17 mouse cellular contexts compared by ENCODE assay signal in genomic region chr10:97547740-97548139, GRCm38 (mm10). TPM values are rescaled to one million over a fixed set of nuclear protein-coding genes. Genes with fewer than 3 reads are reported as not detected.
"Had no signal": no experiment of that assay in that cellular context is flagged by ENCODE, and none has a peak within 500 bp of the region (broad histone marks: within the 10 kb centered on the region; RNA-seq: fewer than 3 reads in every experiment).

No protein-coding gene starts in this region.

- H3K4me3 ChIP-seq: limb, embryonic 13.5 days; midbrain, embryonic 12.5 days; stomach, embryonic 15.5 days had no signal

- H3K27me3 ChIP-seq: limb, embryonic 13.5 days; midbrain, embryonic 12.5 days; stomach, embryonic 15.5 days had no signal

- H3K36me3 ChIP-seq: limb, embryonic 13.5 days; midbrain, embryonic 12.5 days; stomach, embryonic 15.5 days had no signal

- H3K4me2 ChIP-seq: limb, embryonic 13.5 days; midbrain, embryonic 12.5 days; stomach, embryonic 15.5 days had no signal

- DNase-seq: kidney, adult 11 months; kidney, adult 9 months; left cerebral cortex, postnatal 4 days; lung, adult 2 months; right cerebral cortex, postnatal 14 days; thymus, adult 2 months; thymus, postnatal 36 days had no signal

- ATAC-seq: midbrain, embryonic 16.5 days had no signal

- H3K27ac ChIP-seq: limb, embryonic 13.5 days; liver, embryonic 14.5 days; midbrain, embryonic 12.5 days; stomach, embryonic 15.5 days had no signal

- H3K9ac ChIP-seq: limb, embryonic 13.5 days; liver, embryonic 14.5 days; midbrain, embryonic 12.5 days; stomach, embryonic 15.5 days had no signal

- H3K9me3 ChIP-seq: limb, embryonic 13.5 days; midbrain, embryonic 12.5 days; stomach, embryonic 15.5 days had no signal

- H3K4me1 ChIP-seq: limb, embryonic 13.5 days; midbrain, embryonic 12.5 days; stomach, embryonic 15.5 days had no signal

RNA-seq across cellular contexts. Expression of gene Kera, which starts 58.9 kb away (rescaled TPM):
- polyA plus RNA-seq: large intestine, adult 2 months; liver, adult 2 months; liver, embryonic 14.5 days; lung, adult 2 months; midbrain, embryonic 16.5 days; neural tube, embryonic 14.5 days; spleen, adult 2 months; testis, adult 2 months; thymus, adult 2 months had no signal
